Mouse (Mus musculus): ENCODE measurements around the gene Clasp1.

Clasp1 gene

GRCm38 (mm10) chr1:118403440-118403839, 14.6 kb downstream of the Clasp1 start:
- DNase-seq = no peak

- no peak for DNase-seq
Measured at GRCm38 (mm10) chr1:118407586-118408250, 18.9 kb downstream of the Clasp1 start.

DNA sequence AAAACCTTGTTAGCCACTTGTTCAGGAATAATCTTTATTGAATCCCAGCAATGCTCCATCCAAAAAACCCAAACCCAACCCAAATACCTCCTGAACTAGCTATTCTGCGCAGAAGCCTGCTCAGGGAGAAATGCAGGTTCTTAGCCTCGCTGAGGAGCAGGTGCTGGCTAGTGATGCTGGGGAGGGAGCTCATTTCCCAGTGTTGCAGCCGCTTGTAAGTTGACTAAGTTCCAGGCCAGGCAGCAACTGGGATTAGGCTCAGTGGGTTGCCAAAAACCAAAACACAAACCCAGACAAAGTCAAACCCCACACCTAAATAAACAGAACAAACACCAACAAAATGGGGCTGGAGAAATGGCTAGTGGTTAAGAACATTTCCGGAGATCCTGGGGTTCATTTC, 20.4 kb downstream of the Clasp1 start:
- DNase-seq = no peak

DNA sequence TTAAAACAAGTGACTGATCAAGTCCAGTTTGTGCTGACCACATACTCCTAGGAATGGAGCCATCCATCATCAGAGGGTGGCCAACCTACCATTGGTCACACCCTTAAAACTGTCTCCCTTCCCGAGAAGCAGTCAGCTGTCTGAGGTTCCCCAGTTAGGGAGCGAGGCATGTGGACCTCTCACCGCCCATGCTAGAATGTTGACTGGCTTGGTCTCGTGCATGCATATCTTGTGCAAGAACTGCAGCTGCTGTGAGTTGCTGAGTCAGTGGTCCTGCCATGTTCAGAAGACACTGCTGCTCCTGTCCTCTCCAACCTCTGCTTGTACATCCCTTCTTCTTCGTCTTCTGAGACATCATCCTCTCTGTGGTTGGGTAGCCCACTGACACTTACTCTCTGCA, 22.0 kb downstream of the Clasp1 start:
- no peak for DNase-seq

- DNase-seq = no peak
Measured at GRCm38 (mm10) chr1:118413169-118413568, 24.3 kb downstream of the Clasp1 start.

- peak; percentile 51 for DNase-seq
Measured at GRCm38 (mm10) chr1:118417047-118417730, 28.3 kb downstream of the Clasp1 start.

DNA sequence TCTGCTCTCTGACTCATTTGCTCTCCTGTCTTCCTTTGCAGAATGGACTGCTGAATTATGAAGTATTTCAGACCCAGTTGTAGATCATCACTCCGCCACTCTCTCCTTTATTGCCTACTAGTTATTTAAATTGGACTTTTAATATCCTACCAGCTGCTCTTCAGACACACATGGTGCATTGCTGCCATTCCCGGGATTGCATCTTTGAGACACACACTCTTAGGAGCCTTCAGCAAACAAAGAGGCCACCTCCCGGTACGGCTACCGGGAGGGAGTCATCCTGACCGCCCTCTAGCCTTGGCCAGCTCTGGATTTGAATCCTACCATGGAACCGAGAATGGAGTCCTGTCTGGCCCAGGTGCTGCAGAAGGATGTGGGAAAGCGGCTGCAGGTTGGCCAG, 30.5 kb downstream of the Clasp1 start:
- no peak for DNase-seq

- no peak for DNase-seq
Measured at GRCm38 (mm10) chr1:118421149-118421548, 32.3 kb downstream of the Clasp1 start.

DNA sequence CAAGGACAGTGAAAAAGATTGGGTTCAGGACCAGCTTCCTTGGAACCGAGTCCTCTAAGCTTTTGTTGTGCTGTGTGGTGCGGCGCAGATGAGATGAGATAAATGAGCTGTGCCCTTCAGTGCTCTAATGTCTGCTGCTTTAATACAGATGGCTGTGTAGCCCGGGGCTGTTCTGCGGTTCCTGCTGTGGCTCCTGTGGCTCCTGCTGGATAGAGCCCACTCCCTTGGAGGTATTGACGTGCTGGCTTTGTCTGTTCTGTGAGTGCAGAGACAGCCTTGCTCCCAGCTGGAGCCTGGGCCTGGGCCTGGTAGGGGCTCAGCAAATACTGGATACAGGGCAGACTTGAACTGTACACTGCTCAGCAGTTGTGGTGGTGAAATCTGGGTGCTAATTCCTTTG, 34.0 kb downstream of the Clasp1 start:
- DNase-seq = no peak

- DNase-seq = no peak
Measured at GRCm38 (mm10) chr1:118425982-118426381, 37.1 kb downstream of the Clasp1 start.

- DNase-seq = no peak
Measured at GRCm38 (mm10) chr1:118428354-118429084, 39.7 kb downstream of the Clasp1 start.

DNA sequence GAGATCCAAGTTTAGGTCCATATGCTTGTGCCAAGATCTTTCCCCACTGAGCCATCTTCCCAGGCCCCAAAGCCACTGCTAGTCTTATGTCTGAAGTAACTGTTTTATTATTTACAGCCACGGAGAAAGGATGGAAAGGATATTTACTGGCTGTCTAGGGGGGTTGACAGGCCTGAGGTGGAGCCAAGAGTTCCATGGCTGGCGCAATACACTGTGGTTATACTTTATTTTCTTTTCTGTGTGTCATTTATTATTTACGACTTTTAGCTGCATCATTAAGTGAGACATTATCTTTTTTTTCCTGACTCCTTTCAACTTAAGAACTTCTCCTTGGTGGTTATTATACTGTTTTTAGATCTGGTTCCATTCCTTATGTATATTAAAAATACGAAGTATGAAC, 42.7 kb downstream of the Clasp1 start:
- no peak for DNase-seq

DNA sequence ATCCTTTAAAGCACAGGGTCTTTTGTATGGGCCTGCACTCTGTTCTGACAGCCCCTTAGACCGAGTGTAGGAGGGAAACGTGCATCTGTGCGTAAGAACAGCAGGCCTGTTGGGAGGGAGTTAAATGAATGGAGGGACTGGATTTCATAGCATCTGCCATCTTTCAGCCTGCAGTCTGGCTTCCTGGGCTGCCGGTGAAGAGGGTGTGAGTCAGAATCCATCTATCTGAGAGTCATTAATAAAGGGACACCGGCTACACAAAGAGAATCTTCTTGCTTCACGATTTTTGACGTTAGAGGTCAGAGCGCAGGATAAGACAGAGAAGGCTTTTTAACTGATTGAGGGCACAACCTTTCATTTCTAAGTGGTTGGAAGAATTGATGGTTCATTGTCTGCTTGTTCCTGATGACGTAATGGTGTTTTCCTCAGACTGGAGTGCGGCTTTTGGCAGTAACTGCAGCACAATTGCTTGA, 46.2 kb downstream of the Clasp1 start:
- DNase-seq = no peak

DNA sequence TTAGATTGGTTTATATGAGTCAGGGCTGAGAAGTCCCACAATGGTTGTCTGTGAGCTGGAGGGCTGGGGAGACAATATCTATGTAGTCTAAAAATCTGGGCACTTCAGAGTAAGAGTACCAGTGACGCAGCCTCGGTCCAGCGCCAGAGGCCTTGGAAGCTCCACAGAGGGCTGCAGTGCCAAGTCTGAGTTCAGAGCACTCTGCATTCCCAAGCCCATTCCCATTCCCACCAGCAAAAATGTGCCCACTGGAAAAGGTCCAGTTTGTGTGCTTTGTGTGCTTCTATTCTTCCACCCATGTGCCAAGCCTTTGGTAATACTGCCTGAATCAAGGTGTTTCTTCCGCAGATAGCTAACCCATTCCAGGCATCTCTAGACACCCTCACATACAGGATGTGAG, 49.0 kb downstream of the Clasp1 start:
- DNase-seq = no peak

DNA sequence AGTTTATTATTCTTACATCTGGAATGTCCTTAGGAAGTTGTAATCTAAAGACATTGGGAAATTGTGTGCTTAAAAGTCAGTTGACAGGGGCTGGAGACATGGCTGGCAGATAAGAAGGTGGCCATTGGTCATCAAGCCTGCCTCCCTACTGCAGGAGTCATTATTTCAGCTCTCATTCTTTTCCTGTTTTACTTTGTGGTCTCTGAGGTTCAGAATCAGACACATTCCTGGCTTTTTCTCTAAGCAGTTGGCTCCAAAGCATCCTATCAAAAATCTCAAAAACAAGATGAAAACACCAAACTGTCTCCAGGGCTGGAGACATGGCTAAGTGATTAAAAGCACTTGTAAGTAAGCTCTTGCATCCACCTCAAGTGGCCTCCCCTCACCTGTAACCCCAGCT, 49.5 kb downstream of the Clasp1 start:
- no peak for DNase-seq

GRCm38 (mm10) chr1:118440547-118440946, 51.7 kb downstream of the Clasp1 start:
- no peak for DNase-seq

- no peak for DNase-seq
Measured at GRCm38 (mm10) chr1:118444420-118444819, 55.6 kb downstream of the Clasp1 start.

DNA sequence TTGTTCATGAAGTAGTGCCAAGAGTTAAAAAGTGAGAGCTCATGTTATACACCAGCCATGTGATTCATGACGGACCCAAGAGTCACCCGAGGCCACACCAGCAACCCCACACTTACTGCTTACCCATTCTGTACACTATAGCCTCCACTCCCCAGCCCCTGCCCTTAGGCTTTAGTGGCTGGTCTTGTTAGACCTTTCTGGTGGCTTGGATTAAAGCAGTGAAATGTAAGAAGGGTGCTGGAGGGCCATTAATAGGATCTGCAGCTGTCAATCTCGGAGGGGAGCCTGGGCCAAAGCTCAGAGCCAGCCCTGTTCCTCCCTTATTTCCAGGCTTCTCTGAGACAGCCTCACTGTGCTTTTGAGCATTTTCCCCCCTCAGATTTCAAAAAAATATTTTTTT, 56.1 kb downstream of the Clasp1 start:
- DNase-seq = no peak

DNA sequence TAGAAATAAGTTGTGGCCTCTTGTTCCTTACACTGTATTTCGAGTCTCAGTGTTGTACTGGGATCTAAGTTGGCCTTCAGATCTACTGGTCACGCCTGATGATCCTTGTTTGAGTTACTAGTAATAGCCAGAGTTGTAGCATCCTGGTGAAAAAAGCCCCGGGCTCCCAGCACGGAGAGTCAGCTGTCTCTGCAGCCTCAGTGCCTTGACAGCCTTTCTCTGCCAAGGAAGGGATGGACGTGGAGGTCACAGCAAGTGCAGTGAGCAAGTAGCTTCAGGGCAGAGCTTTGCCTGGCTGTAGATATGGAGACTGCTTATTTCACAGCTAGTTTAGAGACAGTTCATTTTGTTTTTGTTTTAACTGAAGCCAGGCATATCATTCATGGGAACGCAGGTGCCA, 56.6 kb downstream of the Clasp1 start:
- no peak for DNase-seq

GRCm38 (mm10) chr1:118446006-118446405, 57.1 kb downstream of the Clasp1 start:
- DNase-seq = no peak

DNA sequence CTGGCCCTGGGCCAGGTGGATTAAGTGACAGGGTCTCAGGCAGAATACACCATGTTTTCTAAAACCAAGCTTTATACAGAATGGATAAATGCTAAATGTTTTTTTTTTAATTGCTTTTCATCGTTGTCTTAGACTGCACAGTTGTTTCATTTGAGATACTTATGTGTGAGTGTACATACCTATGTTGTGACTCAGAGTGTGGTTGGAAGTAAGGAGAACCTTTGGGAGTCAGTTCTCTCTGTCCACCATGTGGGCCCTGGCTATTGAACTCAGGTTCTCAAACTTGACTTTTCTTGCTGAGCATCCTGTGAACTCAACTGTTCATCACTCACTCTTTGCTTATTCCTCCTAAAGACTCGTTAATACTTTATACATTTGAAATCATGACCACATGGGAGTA, 58.3 kb downstream of the Clasp1 start:
- DNase-seq = no peak

- DNase-seq = no peak
Measured at GRCm38 (mm10) chr1:118448214-118448613, 59.4 kb downstream of the Clasp1 start.

DNA sequence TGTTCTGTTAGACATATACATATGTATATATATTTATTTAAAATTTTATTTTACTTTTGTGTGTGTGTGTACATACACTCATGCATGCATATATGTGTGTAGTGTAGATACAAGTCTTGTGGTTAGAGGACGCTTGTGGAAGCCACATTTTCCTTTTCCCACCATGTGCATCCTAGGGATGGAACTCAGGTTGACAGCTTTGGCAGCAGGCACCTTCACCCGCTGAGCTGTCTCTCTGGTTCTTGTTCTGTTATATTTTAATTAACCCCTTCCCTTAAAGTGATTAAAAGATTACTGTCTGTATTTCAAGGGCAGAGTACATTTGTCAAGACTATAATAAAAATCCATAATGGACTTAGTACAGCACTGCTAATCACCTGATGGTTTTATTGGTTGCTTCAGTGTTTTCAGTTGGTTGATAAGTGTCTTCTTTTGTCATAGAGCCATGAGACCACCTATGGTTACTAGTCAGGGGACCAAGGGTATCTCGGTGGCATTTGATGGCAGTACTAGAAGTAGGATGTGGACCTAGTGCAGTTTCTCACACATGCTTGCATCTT, 62.1 kb downstream of the Clasp1 start:
- no peak for DNase-seq

GRCm38 (mm10) chr1:118453577-118453976, 64.7 kb downstream of the Clasp1 start:
- no peak for DNase-seq
